Mouse (Mus musculus): ENCODE data around the gene Tmem44.

Tmem44 gene

DNA sequence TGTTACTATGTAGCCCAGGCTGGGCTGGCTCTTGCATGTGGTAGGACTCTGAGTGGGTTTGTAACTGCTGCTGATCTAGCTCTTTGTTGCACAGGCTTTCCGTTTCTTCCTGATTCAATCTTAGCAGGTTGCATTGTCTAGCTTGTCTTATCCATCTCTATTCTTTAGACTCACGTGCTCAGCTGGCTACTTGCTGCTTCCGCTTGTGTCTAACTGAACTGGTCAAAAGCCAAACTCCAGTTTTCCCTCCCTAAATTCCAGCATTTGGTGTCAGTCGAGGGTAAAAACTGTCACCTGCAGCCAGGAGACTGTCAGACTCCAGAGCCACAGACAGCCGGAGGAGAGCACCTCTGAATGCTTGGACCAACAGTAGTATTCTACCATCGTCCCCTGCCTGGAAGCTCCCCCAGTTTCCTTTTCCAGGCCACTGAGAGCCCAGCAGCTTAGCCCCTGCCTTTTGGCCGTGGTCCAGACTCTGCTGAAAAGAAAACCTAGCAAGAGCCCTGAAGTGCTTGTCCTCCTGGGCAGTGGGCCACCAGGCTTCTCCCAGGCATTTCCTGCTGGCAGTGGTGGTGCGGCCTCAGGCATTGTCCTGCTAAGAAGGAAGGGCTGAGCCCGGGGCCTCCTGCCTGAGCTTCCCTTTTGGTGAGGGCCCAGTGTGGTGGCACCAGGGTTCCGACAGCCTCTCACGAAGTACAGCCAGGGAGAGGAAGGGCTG lies 2.1 kb upstream of the Tmem44 start:
- peak; percentile 83 for DNase-seq (ENCODE audit: low read depth)

GRCm38 (mm10) chr16:30549966-30550747 lies 485 bp downstream of the Tmem44 start:
- peak; percentile 89 for DNase-seq (ENCODE audit: low read depth)

- no peak for DNase-seq (ENCODE audit: low read depth)
Observed at GRCm38 (mm10) chr16:30549516-30549915, 1.1 kb downstream of the Tmem44 start.

DNA sequence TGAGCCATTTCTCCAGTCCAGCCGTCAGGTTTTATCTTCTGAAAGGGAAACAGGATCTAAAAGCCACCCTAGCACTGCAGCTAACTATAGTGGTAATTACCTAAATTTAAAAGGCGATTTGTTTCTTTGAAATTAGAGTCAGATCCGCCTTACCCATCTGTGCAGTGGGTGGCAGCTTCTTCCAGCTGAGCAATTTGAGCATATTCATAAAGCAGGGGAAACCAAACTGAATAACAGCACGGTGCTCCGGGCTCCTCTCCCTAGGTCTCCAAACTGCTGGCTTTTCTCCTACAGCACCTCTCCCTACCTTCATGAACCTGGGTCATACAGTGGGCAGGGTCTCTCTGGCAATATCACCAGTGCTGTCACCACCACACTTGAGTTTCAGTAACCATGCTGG lies 2.4 kb downstream of the Tmem44 start:
- DNase-seq (ENCODE audit: low read depth) = no peak

DNA sequence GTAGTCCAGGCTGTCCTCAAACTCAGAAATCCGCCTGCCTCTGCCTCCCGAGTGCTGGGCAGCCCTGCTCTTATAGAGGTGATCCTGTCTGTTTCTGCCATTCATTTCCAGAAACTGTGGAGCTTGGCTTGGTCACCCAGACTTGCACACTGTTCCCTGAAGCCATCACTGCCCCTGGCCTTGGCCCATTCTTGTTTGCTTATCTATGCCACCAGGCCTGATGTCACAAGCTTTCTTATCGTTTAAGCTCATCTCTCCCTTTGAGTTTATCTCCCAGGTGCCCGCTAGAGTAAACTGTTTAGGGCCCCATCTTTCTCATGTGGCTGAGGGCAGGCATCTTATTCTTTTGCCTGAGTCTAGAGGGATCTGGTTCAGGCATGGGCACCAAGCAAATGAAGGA lies 5.9 kb downstream of the Tmem44 start:
- DNase-seq (ENCODE audit: low read depth) = no peak

GRCm38 (mm10) chr16:30543386-30543785 lies 7.3 kb downstream of the Tmem44 start:
- DNase-seq (ENCODE audit: low read depth) = no peak

- DNase-seq (ENCODE audit: low read depth) = no peak
Observed at GRCm38 (mm10) chr16:30542826-30543225, 7.8 kb downstream of the Tmem44 start.

DNA sequence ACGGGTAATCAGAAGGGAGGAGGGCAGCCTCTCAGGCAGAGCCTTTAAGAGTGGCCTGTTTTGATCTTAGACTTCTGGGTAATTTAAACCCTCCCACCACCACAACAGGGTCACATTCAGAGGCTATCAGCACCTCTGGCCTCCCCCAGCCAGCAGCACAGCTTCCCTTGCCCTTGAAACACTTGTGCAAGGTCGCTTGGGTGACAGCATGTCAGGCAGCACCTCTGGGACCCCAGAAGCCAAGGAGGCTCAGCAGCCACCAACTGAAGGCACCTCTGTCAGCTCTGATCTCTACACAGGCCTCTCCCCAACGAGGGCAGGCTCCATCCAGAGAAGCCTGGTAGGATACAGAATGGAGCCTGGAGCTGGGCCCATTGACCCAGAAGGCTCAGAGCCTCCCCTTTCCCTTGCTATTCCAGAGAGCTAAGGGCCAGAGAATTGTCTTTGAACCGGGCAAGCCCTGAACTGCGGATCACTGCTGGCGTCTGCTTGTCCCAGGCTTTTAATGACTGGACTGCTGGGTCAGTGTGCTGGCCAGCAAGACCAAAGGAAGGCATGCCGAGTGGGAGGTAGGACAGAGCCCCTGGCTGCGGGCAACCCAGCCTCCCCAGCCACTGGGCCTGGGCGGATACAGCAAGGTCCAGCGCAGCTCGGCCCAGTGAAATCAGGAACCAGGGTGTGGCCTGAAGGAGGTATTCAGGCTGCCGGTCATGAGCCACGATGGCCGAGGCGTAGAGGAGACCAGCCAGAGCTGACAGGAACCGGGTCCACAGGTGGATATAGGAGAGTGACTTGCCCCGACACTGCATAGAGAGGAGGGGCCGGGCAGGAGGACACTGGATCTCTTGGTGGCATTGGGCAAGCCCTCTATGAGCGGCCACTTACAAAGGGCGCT lies 10.3 kb downstream of the Tmem44 start:
- DNase-seq (ENCODE audit: low read depth) = no peak

- peak; percentile 65 for DNase-seq (ENCODE audit: low read depth)
Observed at GRCm38 (mm10) chr16:30539433-30539832, 11.2 kb downstream of the Tmem44 start.

DNA sequence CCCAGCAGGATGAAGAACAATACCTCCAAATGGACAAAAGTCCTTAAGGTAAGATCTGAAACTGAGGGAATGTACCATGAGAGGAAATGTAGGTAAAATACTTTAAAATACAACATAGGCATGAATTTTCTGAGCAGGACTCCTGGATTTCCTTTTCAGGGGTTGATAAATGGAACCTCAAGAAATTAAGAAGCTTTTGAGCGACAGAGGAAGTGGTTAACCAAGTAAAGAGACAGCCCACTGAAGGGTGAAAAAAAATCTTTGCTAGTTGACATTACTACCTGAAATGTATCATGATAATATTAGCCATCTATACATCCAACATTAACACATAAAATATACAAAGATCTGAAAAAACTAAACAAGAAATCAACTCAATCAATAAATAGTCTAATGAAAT lies 15.6 kb downstream of the Tmem44 start:
- DNase-seq (ENCODE audit: low read depth) = no peak

DNA sequence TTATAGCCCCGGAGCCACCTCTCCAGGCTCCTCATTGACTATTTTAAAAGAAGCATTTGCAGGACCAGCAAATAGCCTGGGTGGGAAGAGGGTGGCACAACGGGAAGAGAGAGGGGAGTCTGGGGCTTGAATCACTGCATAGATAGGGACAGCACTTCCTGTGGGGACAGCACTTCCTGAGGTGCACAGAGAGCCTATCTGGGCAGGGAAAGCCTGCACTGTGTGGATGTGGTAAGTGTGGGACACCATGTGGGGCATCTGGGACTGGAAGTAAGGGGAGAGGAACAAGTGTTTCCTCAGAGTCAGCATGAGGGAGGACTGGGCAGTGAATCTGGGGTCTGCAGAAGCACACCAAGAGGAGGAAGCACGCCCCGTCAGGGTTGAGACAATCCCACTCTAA lies 17.1 kb downstream of the Tmem44 start:
- no peak for DNase-seq (ENCODE audit: low read depth)

- DNase-seq (ENCODE audit: low read depth) = no peak
Observed at GRCm38 (mm10) chr16:30532929-30533328, 17.7 kb downstream of the Tmem44 start.

- DNase-seq (ENCODE audit: low read depth) = peak; percentile 68
Observed at GRCm38 (mm10) chr16:30531761-30532406, 18.8 kb downstream of the Tmem44 start.

GRCm38 (mm10) chr16:30530815-30531214 lies 19.8 kb downstream of the Tmem44 start:
- peak; percentile 75 for DNase-seq (ENCODE audit: low read depth)

DNA sequence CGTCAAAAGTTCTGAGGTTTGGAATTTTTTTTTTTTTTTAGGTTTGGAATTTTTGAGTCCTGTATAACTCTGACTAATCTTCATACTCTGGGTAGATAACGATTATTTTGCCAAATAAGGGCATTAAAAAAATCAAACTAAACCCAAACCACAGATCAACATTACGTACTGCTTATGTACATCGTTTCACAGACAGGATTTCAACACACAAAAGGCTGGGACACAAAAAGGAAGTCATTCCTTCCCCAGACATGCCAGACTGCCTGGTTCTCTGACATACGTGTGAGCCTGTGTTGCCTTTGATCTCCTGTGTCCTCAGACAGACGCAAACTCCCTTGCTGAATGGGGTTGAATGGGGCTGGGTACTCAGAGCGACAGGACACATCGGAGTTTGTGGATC lies 22.3 kb downstream of the Tmem44 start:
- DNase-seq (ENCODE audit: low read depth) = peak; percentile 76

DNA sequence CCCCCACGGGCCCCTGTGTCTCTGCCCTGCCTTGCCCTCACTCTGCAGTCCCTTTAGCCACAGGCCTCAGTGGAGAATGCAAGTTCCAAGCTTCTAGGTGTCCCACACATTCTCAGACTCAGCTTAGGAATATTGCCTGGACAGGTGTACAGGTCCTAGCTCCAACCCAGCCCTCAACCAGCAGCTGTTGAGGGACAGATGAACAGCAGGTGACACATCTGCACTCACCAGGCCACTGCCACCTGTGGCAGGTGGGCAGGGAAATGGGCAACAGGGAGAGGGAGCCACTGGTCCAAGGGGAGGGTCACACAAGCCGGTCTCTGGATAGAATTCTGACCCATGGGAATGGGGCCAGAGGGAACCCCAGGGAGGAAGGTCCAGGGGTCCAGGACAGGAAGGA lies 22.8 kb downstream of the Tmem44 start:
- no peak for DNase-seq (ENCODE audit: low read depth)

GRCm38 (mm10) chr16:30525756-30526155 lies 24.9 kb downstream of the Tmem44 start:
- DNase-seq (ENCODE audit: low read depth) = no peak

- DNase-seq (ENCODE audit: low read depth) = no peak
Observed at GRCm38 (mm10) chr16:30524481-30524880, 26.2 kb downstream of the Tmem44 start.

- DNase-seq (ENCODE audit: low read depth) = no peak
Observed at GRCm38 (mm10) chr16:30522253-30522940, 28.2 kb downstream of the Tmem44 start.

DNA sequence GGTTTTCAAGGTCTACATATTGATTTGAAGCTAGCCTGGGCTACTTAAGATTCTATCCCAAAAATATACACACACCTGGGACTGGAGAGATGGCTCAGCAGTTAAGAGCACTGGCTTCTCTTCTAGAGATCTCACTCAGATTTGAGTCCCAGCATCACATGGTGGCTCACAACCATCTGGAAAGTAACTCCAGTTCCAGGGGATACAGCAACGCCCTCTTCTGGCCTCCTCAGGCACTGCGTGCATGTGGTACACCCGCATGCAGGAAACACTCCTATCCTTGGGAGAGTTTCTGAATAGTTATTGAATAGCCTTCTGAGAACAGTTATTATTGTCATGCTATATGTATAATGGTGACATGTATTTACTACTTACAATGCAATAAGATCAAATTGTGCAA lies 29.5 kb downstream of the Tmem44 start:
- peak; percentile 40 for DNase-seq (ENCODE audit: low read depth)

DNA sequence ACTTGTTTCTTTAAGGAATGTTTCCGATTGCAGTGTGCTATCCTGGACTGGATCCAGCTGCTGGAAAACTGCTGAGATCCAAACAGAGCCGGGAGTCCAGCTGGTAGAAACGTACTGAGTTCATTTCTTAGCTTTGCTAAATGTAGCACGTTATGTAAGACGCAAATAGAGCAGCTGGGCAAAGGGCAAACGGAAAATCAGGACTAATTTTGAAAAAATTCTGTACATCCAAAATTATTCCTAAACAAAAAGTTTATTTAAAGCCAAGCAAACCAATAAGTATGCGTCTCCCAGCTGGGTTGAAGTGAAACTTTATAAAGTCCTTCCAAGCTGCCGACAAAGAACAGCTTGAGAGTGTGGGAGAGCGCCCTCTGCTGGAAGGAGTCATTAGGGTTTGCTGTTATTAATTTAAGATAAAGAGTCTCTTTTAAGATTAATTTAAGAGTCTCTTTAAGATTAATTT lies 30.2 kb downstream of the Tmem44 start:
- peak; percentile 93 for DNase-seq (ENCODE audit: low read depth)
